Mouse (Mus musculus) olfactory bulb, adult 2 months (tissue): ENCODE measurements at regions not wholly inside any gene's neighbourhood (a gene's known extent, or its start where the extent isn't known, plus 50 kb on each side); places are given as distances from the start of the nearest gene placed in this dataset.

Experiments
- H3K27ac ChIP-seq: fragments of 200-500 bp; 2 replicates; pipeline ENCODE4 v1.5.1; 2012; ENCODE audit warnings: low read depth, low read length; ENCODE audit not compliant: insufficient read depth
- H3K4me1 ChIP-seq: fragments of 200-500 bp; 2 replicates; pipeline ENCODE4 v1.6.1; 2012; ENCODE audit warnings: low read length; ENCODE audit not compliant: control insufficient read depth, insufficient read depth
- H3K4me3 ChIP-seq: fragments of 200-500 bp; 2 replicates; pipeline ENCODE4 v1.5.1; 2012; ENCODE audit warnings: mild to moderate bottlenecking, low read depth, low read length, moderate library complexity; ENCODE audit not compliant: insufficient read depth
- CTCF ChIP-seq: fragments of 200-500 bp; IDR thresholded peaks from 2 replicates; pipeline ENCODE4 v1.5.1; 2012; ENCODE audit warnings: low read depth, mild to moderate bottlenecking, low read length, moderate library complexity; ENCODE audit not compliant: insufficient read depth
- POLR2A ChIP-seq: fragments of 200-500 bp; IDR thresholded peaks from 2 replicates; pipeline ENCODE4 v1.6.1; 2012; ENCODE audit warnings: mild to moderate bottlenecking, low read depth, low read length, moderate library complexity; ENCODE audit not compliant: insufficient read depth
- WGBS: fragments of 180-500 bp; shearing (Covaris S2); methylation state at CpG from one replicate; pipeline ENCODE4 v1.1.7; 2018; 5-methylcytosine and 5-hydroxymethylcytosine counted together

- no peak overlapping the region for H3K27ac ChIP-seq
- H3K4me1 ChIP-seq: no peaks in the 10 kb centered on the region
- 57% methylated on average over 9 of the region's 9 CpGs for WGBS
- H3K4me3 ChIP-seq: no peak overlapping the region
- no peak for TF ChIP-seq POLR2A
- no peak for TF ChIP-seq CTCF
These were observed 138.9 kb upstream of the Wscd1 start for GRCm38 (mm10) chr11:71610782-71611181.

GRCm38 (mm10) chr11:71615526-71615925, 134.2 kb upstream of the Wscd1 start:
- Histone ChIP-seq H3K4me3 (no peak overlapping the region), H3K27ac (no peak overlapping the region), H3K4me1 (no peaks in the 10 kb centered on the region)
- 88% methylated on average over 5 of the region's 5 CpGs for WGBS
- TF ChIP-seq CTCF: no peak
- TF ChIP-seq POLR2A: no peak

GRCm38 (mm10) chr11:71625501-71626191, 124.1 kb upstream of the Wscd1 start:
- no peak overlapping the region for H3K4me3 ChIP-seq
- no peak overlapping the region for H3K27ac ChIP-seq
- WGBS: 62% methylated on average over 5 of the region's 5 CpGs
- TF ChIP-seq CTCF (no peak), POLR2A (no peak)
- no peaks in the 10 kb centered on the region for H3K4me1 ChIP-seq

GRCm38 (mm10) chr11:71636111-71636510, 113.6 kb upstream of the Wscd1 start:
- WGBS: 67% methylated on average over 1 of the region's 1 CpGs

GRCm38 (mm10) chr11:71636785-71637184, 112.9 kb upstream of the Wscd1 start:
- no peaks in the 10 kb centered on the region for H3K4me1 ChIP-seq
- no peak for TF ChIP-seq CTCF
- no peak for TF ChIP-seq POLR2A
- no peak overlapping the region for H3K4me3 ChIP-seq
- no peak overlapping the region for H3K27ac ChIP-seq
- WGBS: 53% methylated on average over 5 of the region's 5 CpGs

More at GRCm38 (mm10) chr11:71636111-71636510, 113.6 kb upstream of the Wscd1 start:
- H3K4me3 ChIP-seq: no peak overlapping the region
- TF ChIP-seq CTCF: no peak
- no peak for TF ChIP-seq POLR2A
- H3K27ac ChIP-seq: no peak overlapping the region
- H3K4me1 ChIP-seq: no peaks in the 10 kb centered on the region

GRCm38 (mm10) chr11:71642886-71643285, 106.8 kb upstream of the Wscd1 start:
- Histone ChIP-seq H3K4me1 (no peaks in the 10 kb centered on the region), H3K4me3 (no peak overlapping the region), H3K27ac (no peak overlapping the region)
- no peak for TF ChIP-seq CTCF
- TF ChIP-seq POLR2A: no peak
- WGBS: 90% methylated on average over 5 of the region's 5 CpGs

GRCm38 (mm10) chr11:71651756-71652380, 97.9 kb upstream of the Wscd1 start:
- Histone ChIP-seq H3K4me3 (no peak overlapping the region), H3K27ac (no peak overlapping the region), H3K4me1 (peaks cover 5% of the 10 kb centered on the region; the same call in 1 of the 2 replicates)
- WGBS: 75% methylated on average over 5 of the region's 5 CpGs
- no peak for TF ChIP-seq POLR2A
- TF ChIP-seq CTCF: no peak

- 55% methylated on average over 5 of the region's 5 CpGs for WGBS
- H3K27ac ChIP-seq: no peak overlapping the region
These were observed 97.3 kb upstream of the Wscd1 start for GRCm38 (mm10) chr11:71652381-71652775.

GRCm38 (mm10) chr11:71658346-71658745, 91.4 kb upstream of the Wscd1 start:
- 49% methylated on average over 2 of the region's 2 CpGs for WGBS
- H3K4me1 ChIP-seq: no peaks in the 10 kb centered on the region
- TF ChIP-seq CTCF (no peak), POLR2A (no peak)
- H3K27ac ChIP-seq: no peak overlapping the region
- H3K4me3 ChIP-seq: no peak overlapping the region

More at GRCm38 (mm10) chr11:71652381-71652775, 97.3 kb upstream of the Wscd1 start:
- H3K4me3 ChIP-seq: no peak overlapping the region
- H3K4me1 ChIP-seq: peaks cover 5% of the 10 kb centered on the region; the same call in 1 of the 2 replicates
- TF ChIP-seq CTCF (no peak), POLR2A (no peak)
